Mouse (Mus musculus): Measurements from ENCODE around the gene Mrs2. TPM values are rescaled to one million over a fixed set of nuclear protein-coding genes. Genes with fewer than 3 reads are reported as not detected.
A peak's percentile ranks its signal among the peaks of the same experiment; 100 is the strongest.

The Mrs2 gene
- polyA plus RNA-seq, 1 experiment from 2014 or later = 24.4 TPM

- Histone ChIP-seq H3K36me3 (ENCODE audit: control insufficient read depth, insufficient read depth, low read length) (no peaks in the 10 kb centered on the region), H3K9ac (ENCODE audit: low read depth, low read length) (no peak overlapping the region), H3K9me3 (ENCODE audit: control insufficient read depth, low read length) (no peaks in the 10 kb centered on the region), H3K4me3 (ENCODE audit: low read depth, low read length) (no peak overlapping the region), H3K27me3 (ENCODE audit: control insufficient read depth, insufficient read depth, low read length) (no peaks in the 10 kb centered on the region), H3K4me1 (replicated peaks; ENCODE audit: control insufficient read depth, insufficient read depth, low read length) (no peaks in the 10 kb centered on the region), H3K4me2 (replicated peaks; ENCODE audit: low read depth, low read length) (peak overlapping the region; percentile 17; the same call in 1 of the 2 replicates), H3K27ac (ENCODE audit: low read depth, low read length) (no peak overlapping the region)
- no peak for ATAC-seq (ENCODE audit: low FRiP score)
- 40% methylated on average over 5 of the region's 5 CpGs for WGBS
- DNase-seq (ENCODE audit: low spot score) = no peak
These were observed 54.4 kb downstream of the Mrs2 start for GRCm38 (mm10) chr13:24965846-24966201.

DNA sequence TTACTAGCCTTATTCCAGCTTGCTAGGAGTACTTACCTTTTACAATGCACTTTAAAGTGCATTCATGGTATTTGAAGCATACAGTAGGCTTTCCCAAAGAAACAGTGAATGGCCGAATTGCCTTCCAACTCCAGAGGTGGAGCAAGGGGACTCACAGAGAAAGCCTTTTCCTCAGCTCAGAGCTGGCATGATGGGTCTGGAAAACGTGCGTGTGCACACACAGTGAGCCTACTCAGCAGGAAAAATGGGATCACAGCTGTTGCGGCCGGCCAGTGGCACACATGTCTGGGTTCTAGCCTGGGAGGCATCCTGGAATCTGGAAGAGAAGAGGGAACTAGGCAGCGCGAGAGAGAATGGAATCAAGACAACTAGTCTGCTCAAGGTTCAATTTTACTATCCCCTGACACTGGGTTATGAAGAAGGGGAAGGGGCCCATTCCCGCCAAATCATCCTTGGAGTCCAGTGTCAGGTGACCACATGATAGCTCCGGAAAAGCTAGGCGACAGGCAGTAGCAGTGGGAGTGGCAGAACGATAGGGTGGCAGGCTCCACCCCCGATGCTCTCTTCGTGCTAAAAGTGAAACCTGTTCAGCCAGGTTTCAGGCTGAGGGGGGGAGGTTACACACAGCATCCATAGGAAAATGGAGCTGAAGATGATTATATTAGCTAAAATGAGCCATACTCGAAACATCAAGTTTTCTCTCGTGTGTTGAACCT is 54.9 kb downstream of the Mrs2 start:
- no peak overlapping the region for H3K9ac ChIP-seq (ENCODE audit: low read depth, low read length)
- no peaks in the 10 kb centered on the region for H3K36me3 ChIP-seq (ENCODE audit: control insufficient read depth, insufficient read depth, low read length)
- ATAC-seq (ENCODE audit: low FRiP score) (no peak), DNase-seq (ENCODE audit: low spot score) (no peak)
- H3K27me3 ChIP-seq (ENCODE audit: control insufficient read depth, insufficient read depth, low read length) = no peaks in the 10 kb centered on the region
- H3K27ac ChIP-seq (ENCODE audit: low read depth, low read length) = no peak overlapping the region
- no peak overlapping the region for H3K4me3 ChIP-seq (ENCODE audit: low read depth, low read length)
- no peaks in the 10 kb centered on the region for H3K4me1 ChIP-seq (replicated peaks; ENCODE audit: control insufficient read depth, insufficient read depth, low read length)
- H3K9me3 ChIP-seq (ENCODE audit: control insufficient read depth, low read length) = no peaks in the 10 kb centered on the region
- peak overlapping the region; percentile 17; the same call in 1 of the 2 replicates for H3K4me2 ChIP-seq (replicated peaks; ENCODE audit: low read depth, low read length)
- WGBS = 26% methylated on average over 15 of the region's 15 CpGs

GRCm38 (mm10) chr13:24962119-24962518 is 58.1 kb downstream of the Mrs2 start:
- Histone ChIP-seq H3K4me3 (ENCODE audit: low read depth, low read length) (no peak overlapping the region), H3K36me3 (ENCODE audit: control insufficient read depth, insufficient read depth, low read length) (no peaks in the 10 kb centered on the region), H3K9me3 (ENCODE audit: control insufficient read depth, low read length) (no peaks in the 10 kb centered on the region), H3K27me3 (ENCODE audit: control insufficient read depth, insufficient read depth, low read length) (no peaks in the 10 kb centered on the region), H3K27ac (ENCODE audit: low read depth, low read length) (no peak overlapping the region), H3K9ac (ENCODE audit: low read depth, low read length) (no peak overlapping the region), H3K4me2 (replicated peaks; ENCODE audit: low read depth, low read length) (no peak overlapping the region), H3K4me1 (replicated peaks; ENCODE audit: control insufficient read depth, insufficient read depth, low read length) (no peaks in the 10 kb centered on the region)
- no peak for ATAC-seq (ENCODE audit: low FRiP score)
- WGBS = 86% methylated on average over 8 of the region's 8 CpGs
- DNase-seq (ENCODE audit: low spot score) = no peak

DNA sequence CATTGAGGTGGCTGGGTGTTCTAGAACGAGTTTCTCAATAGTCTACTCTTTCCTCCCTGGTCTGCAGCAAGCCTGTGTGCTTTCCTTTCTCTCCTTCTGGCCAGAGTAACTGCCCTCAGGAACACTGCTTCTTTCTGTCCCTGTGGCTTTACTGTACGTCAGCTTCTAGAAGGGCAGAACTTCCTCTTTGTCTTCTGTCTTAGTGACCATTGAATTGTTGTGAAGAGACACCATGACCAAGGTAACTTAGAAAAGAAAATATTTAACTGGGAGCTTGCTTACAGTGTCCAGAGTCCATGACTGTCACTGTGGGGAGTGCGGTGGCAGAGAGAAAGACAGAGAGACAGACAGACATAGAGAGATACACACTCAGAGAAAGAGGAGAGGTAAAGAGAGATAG is 60.1 kb downstream of the Mrs2 start:
- H3K4me2 ChIP-seq (replicated peaks; ENCODE audit: low read depth, low read length) = no peak overlapping the region
- no peak overlapping the region for H3K9ac ChIP-seq (ENCODE audit: low read depth, low read length)
- H3K36me3 ChIP-seq (ENCODE audit: control insufficient read depth, insufficient read depth, low read length) = no peaks in the 10 kb centered on the region
- ATAC-seq (ENCODE audit: low FRiP score) = no peak
- DNase-seq (ENCODE audit: low spot score) = no peak
- H3K4me3 ChIP-seq (ENCODE audit: low read depth, low read length) = no peak overlapping the region
- H3K27me3 ChIP-seq (ENCODE audit: control insufficient read depth, insufficient read depth, low read length) = no peaks in the 10 kb centered on the region
- no peaks in the 10 kb centered on the region for H3K4me1 ChIP-seq (replicated peaks; ENCODE audit: control insufficient read depth, insufficient read depth, low read length)
- no peak overlapping the region for H3K27ac ChIP-seq (ENCODE audit: low read depth, low read length)
- WGBS = 81% methylated on average over 3 of the region's 3 CpGs
- no peaks in the 10 kb centered on the region for H3K9me3 ChIP-seq (ENCODE audit: control insufficient read depth, low read length)

GRCm38 (mm10) chr13:24958671-24959070 is 61.5 kb downstream of the Mrs2 start:
- no peak for ATAC-seq (ENCODE audit: low FRiP score)
- no peak overlapping the region for H3K4me3 ChIP-seq (ENCODE audit: low read depth, low read length)
- H3K4me2 ChIP-seq (replicated peaks; ENCODE audit: low read depth, low read length) = no peak overlapping the region
- no peaks in the 10 kb centered on the region for H3K4me1 ChIP-seq (replicated peaks; ENCODE audit: control insufficient read depth, insufficient read depth, low read length)
- no peaks in the 10 kb centered on the region for H3K36me3 ChIP-seq (ENCODE audit: control insufficient read depth, insufficient read depth, low read length)
- no peak overlapping the region for H3K27ac ChIP-seq (ENCODE audit: low read depth, low read length)
- no peak overlapping the region for H3K9ac ChIP-seq (ENCODE audit: low read depth, low read length)
- DNase-seq (ENCODE audit: low spot score) = no peak
- no peaks in the 10 kb centered on the region for H3K27me3 ChIP-seq (ENCODE audit: control insufficient read depth, insufficient read depth, low read length)
- WGBS = 92% methylated on average over 11 of the region's 11 CpGs
- no peaks in the 10 kb centered on the region for H3K9me3 ChIP-seq (ENCODE audit: control insufficient read depth, low read length)

DNA sequence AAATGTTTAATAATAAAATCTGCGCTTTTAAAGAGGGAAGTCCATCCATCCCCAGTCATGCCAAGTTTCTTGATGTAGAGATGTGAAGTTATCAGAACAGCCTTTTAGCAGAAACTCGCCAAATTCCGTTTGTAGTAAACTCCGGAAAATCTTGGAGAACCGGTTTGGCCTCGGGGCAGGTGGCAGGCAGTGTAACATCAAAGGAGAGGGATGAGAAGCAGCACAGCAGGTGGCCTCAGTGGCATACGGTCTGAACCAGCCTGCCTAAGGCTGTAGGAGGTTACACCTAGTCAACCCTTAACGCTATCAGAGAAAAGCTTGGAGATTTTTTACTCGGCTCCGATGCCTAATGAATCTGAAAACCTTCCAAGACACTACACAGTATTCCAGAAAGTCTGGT is 64.7 kb downstream of the Mrs2 start:
- ATAC-seq (ENCODE audit: low FRiP score) (no peak), DNase-seq (ENCODE audit: low spot score) (no peak)
- Histone ChIP-seq H3K9ac (ENCODE audit: low read depth, low read length) (no peak overlapping the region), H3K27me3 (ENCODE audit: control insufficient read depth, insufficient read depth, low read length) (no peaks in the 10 kb centered on the region), H3K36me3 (ENCODE audit: control insufficient read depth, insufficient read depth, low read length) (no peaks in the 10 kb centered on the region), H3K27ac (ENCODE audit: low read depth, low read length) (no peak overlapping the region), H3K9me3 (ENCODE audit: control insufficient read depth, low read length) (no peaks in the 10 kb centered on the region), H3K4me1 (replicated peaks; ENCODE audit: control insufficient read depth, insufficient read depth, low read length) (no peaks in the 10 kb centered on the region), H3K4me3 (ENCODE audit: low read depth, low read length) (no peak overlapping the region), H3K4me2 (replicated peaks; ENCODE audit: low read depth, low read length) (no peak overlapping the region)
- WGBS = 18% methylated on average over 10 of the region's 10 CpGs

DNA sequence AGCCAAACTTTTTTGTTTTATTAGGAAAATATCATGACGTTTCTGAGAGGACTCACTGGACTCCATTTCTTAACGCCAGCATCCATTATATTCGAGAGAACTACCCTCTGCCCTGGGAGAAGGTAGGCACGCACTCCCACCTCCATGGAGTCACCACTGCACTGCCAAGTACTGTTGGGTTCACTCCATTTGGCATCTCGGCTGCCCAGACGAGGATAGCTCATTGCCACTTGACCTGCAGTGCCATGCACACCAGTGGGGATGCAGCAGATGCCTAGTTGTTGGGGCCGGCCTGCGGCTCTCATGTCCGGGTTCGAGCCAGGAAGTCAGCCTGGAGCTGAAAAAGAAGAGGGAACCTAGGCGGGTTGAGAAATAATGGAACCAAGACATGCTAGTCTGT is 65.1 kb downstream of the Mrs2 start:
- Histone ChIP-seq H3K27me3 (ENCODE audit: control insufficient read depth, insufficient read depth, low read length) (no peaks in the 10 kb centered on the region), H3K4me3 (ENCODE audit: low read depth, low read length) (no peak overlapping the region), H3K4me1 (replicated peaks; ENCODE audit: control insufficient read depth, insufficient read depth, low read length) (no peaks in the 10 kb centered on the region), H3K4me2 (replicated peaks; ENCODE audit: low read depth, low read length) (no peak overlapping the region), H3K9me3 (ENCODE audit: control insufficient read depth, low read length) (no peaks in the 10 kb centered on the region), H3K27ac (ENCODE audit: low read depth, low read length) (no peak overlapping the region), H3K36me3 (ENCODE audit: control insufficient read depth, insufficient read depth, low read length) (no peaks in the 10 kb centered on the region), H3K9ac (ENCODE audit: low read depth, low read length) (no peak overlapping the region)
- no peak for DNase-seq (ENCODE audit: low spot score)
- whole genome bisulfite sequencing = 58% methylated on average over 11 of the region's 11 CpGs
- no peak for ATAC-seq (ENCODE audit: low FRiP score)

- Histone ChIP-seq H3K36me3 (ENCODE audit: control insufficient read depth, insufficient read depth, low read length) (no peaks in the 10 kb centered on the region), H3K27me3 (ENCODE audit: control insufficient read depth, insufficient read depth, low read length) (no peaks in the 10 kb centered on the region), H3K4me2 (replicated peaks; ENCODE audit: low read depth, low read length) (no peak overlapping the region), H3K9ac (ENCODE audit: low read depth, low read length) (no peak overlapping the region), H3K27ac (ENCODE audit: low read depth, low read length) (no peak overlapping the region), H3K4me3 (ENCODE audit: low read depth, low read length) (no peak overlapping the region), H3K9me3 (ENCODE audit: control insufficient read depth, low read length) (no peaks in the 10 kb centered on the region), H3K4me1 (replicated peaks; ENCODE audit: control insufficient read depth, insufficient read depth, low read length) (no peaks in the 10 kb centered on the region)
- WGBS = 89% methylated on average over 7 of the region's 7 CpGs
- ATAC-seq (ENCODE audit: low FRiP score) = no peak
- DNase-seq (ENCODE audit: low spot score) = no peak
These were observed 67.5 kb downstream of the Mrs2 start for GRCm38 (mm10) chr13:24952659-24953058.

DNA sequence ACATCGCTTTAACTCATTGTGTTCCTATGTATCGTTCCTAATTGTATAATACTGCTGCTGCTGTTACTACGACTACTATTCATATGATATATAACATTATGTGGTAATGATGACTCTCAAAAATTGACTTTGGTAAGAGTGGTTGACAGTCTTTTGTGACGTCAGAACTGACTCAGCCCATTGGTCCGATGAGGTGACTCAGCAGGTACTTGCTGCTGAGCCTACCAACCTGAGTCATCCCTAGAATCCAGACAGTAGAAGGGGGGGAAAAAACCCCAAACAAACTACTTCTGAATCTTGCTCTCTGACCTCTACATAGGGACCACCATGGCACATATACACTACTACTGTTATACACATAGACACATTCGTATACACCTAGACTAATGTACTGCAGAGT is 71.3 kb downstream of the Mrs2 start:
- Histone ChIP-seq H3K9ac (ENCODE audit: low read depth, low read length) (no peak overlapping the region), H3K9me3 (ENCODE audit: control insufficient read depth, low read length) (no peaks in the 10 kb centered on the region), H3K27me3 (ENCODE audit: control insufficient read depth, insufficient read depth, low read length) (no peaks in the 10 kb centered on the region), H3K4me1 (replicated peaks; ENCODE audit: control insufficient read depth, insufficient read depth, low read length) (no peaks in the 10 kb centered on the region), H3K4me3 (ENCODE audit: low read depth, low read length) (no peak overlapping the region), H3K36me3 (ENCODE audit: control insufficient read depth, insufficient read depth, low read length) (no peaks in the 10 kb centered on the region), H3K27ac (ENCODE audit: low read depth, low read length) (no peak overlapping the region), H3K4me2 (replicated peaks; ENCODE audit: low read depth, low read length) (no peak overlapping the region)
- no peak for ATAC-seq (ENCODE audit: low FRiP score)
- DNase-seq (ENCODE audit: low spot score) = no peak
- 91% methylated on average over 6 of the region's 6 CpGs for WGBS
